Mouse (Mus musculus): ENCODE measurements around the gene Spint4. TPM values are rescaled to one million over a fixed set of nuclear protein-coding genes. Genes with fewer than 3 reads are reported as not detected.

Gene Spint4
- polyA plus RNA-seq, 1 experiment from 2014 or later = not detected

DNA sequence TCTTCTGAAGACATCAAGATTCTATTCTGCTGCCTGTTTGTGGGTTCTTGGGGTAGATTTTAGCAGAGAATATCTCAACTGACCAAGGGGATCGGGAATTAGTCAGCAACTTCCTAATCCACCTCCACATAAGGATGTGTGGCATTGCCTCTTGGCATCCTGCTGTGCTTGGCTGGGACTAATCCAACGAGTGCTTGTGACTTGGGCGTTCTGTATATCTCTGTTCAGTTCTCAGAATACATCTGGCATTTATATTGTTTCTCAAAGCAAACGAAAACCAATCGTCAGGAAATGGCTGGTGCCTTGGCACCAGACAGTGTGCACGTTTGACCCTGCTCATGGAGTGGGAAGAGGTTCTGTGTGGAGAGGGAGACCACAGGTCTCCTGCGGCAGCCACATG lies 41.6 kb downstream of the Spint4 start:
- Histone ChIP-seq H3K27me3 (ENCODE audit: insufficient read depth, poor library complexity, severe bottlenecking) (peaks cover 5% of the 10 kb centered on the region; the same call in 1 of the 2 replicates), H3K4me3 (no peak overlapping the region), H3K4me1 (no peaks in the 10 kb centered on the region), H3K27ac (no peak overlapping the region), H3K9me3 (no peaks in the 10 kb centered on the region), H3K36me3 (no peaks in the 10 kb centered on the region)
- WGBS = 60% methylated on average over 7 of the region's 7 CpGs
- DNase-seq (ENCODE audit: low spot score) = no peak

DNA sequence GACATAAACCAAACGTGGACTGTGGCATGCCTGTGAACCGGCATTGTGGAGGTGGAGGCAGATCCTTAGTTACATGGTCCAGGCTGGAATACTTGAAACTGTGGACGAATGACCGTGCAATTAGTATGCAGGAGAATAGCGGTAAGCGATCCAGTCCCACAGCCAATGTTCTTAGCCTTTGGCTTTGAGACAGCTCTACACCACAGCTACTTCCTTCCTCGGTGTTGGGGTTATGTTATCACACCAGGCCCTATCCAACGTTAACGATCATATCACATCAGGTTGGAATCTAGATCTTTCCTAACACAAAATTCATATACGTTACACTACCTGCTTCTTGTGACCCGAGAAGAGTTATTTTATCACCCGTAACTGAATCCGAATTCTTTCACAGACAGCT lies 46.7 kb downstream of the Spint4 start:
- WGBS = 72% methylated on average over 13 of the region's 13 CpGs

DNA sequence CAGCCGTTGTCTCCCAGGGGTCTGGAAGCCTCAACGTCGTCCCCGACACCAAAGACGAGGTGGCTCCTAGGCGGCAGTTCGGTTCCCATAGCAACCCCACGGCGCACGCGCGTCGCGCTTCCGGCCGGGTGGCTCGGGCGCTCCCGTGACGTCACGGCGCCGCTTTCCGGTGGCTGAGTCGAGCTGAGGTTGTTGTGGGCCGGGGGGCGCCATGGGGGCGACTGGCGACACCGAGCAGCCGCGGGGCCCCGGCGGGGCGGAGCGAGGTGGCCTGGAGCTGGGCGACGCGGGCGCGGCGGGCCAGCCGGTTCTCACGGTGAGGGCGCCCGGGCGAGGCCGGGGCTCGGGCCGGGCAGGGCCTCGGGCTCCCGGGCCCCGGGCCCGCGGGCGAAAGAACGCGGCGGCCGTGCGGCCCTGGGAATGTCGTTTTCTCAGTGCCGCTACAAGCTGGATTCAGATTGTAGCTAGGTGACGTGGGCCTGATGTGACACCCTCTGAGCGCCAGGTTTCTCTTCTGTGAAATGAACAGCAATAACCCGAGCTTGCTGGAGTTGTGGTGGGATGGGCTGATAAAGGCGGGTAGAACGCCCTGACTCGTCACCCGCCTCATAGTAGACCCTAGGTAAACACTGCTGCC lies 47.7 kb downstream of the Spint4 start, which contains the start of the genes Wfdc3 and Dnttip1:
TSS of gene Wfdc3 (minus strand) at position 89 of the 637 bp plus-strand sequence.
TSS of gene Dnttip1 (plus strand) at position 141 of the 637 bp plus-strand sequence.
- H3K36me3 ChIP-seq = peaks cover 35% of the 10 kb centered on the region
- H3K4me1 ChIP-seq = peaks cover 13% of the 10 kb centered on the region
- peak within 1 kb of the TSS; percentile 94 for H3K4me3 ChIP-seq
- WGBS = under 1% methylated on average over 70 of the region's 70 CpGs
- DNase-seq (ENCODE audit: low spot score) = peak; percentile 97
- H3K27ac ChIP-seq = peak within 1 kb of the TSS; percentile 95
- H3K9me3 ChIP-seq = no peaks in the 10 kb centered on the region
- peaks cover 5% of the 10 kb centered on the region; the same call in 1 of the 2 replicates for H3K27me3 ChIP-seq (ENCODE audit: insufficient read depth, poor library complexity, severe bottlenecking)

More for the DNA sequence above, 46.7 kb downstream of the Spint4 start:
- peak overlapping the region; percentile 94 for H3K4me3 ChIP-seq
- H3K9me3 ChIP-seq = no peaks in the 10 kb centered on the region
- peaks cover 13% of the 10 kb centered on the region for H3K4me1 ChIP-seq
- no peak for DNase-seq (ENCODE audit: low spot score)
- no peak overlapping the region for H3K27ac ChIP-seq
- H3K36me3 ChIP-seq = peaks cover 25% of the 10 kb centered on the region
- H3K27me3 ChIP-seq (ENCODE audit: insufficient read depth, poor library complexity, severe bottlenecking) = peaks cover 5% of the 10 kb centered on the region; the same call in 1 of the 2 replicates

DNA sequence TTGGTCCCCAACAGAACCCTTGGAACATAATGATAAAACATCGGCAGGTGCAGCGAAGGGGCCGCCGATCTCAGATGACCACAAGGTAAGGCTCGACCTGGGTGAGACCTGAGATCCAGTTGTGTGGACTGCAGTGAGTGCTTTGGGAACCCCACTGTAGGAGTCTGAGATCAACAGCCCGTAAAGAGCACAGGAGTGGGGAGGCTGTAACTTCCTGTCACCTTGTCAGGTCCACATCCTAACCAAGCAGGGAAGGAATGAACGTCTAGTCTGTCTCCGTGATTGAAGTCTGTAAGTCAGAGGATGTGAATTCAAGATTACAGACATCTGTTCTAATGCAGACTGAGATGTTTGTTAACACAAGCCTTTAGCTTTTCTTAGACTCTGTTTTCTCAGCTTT lies 48.4 kb downstream of the Spint4 start:
- 50% methylated on average over 8 of the region's 8 CpGs for WGBS
- Histone ChIP-seq H3K27me3 (ENCODE audit: insufficient read depth, poor library complexity, severe bottlenecking) (peaks cover 2% of the 10 kb centered on the region; the same call in 1 of the 2 replicates), H3K4me1 (peaks cover 13% of the 10 kb centered on the region), H3K36me3 (peaks cover 42% of the 10 kb centered on the region), H3K9me3 (no peaks in the 10 kb centered on the region), H3K4me3 (peak overlapping the region; percentile 94), H3K27ac (peak overlapping the region; percentile 95)
- no peak for DNase-seq (ENCODE audit: low spot score)

DNA sequence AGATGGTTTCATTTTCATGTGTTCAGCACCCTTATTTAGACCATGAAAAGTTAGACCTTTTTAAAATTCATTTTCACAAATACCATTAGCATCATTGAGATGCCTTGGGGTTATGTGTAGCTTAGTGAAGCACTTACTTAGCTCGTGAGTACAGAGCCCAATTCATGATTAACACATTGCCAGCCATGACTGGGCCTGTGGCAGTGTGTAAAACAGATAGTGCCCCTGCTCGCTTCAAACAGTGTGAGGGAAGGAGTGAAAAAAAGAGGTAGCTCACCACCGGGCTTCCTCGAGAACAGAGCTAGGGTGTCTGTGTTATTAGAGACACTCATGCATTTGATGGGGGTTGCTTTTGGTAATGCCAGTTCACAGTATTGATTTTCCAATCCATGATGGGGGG lies 49.9 kb downstream of the Spint4 start:
- H3K4me1 ChIP-seq = peaks cover 13% of the 10 kb centered on the region
- no peak overlapping the region for H3K4me3 ChIP-seq
- peaks cover 56% of the 10 kb centered on the region for H3K36me3 ChIP-seq
- no peaks in the 10 kb centered on the region for H3K9me3 ChIP-seq
- H3K27me3 ChIP-seq (ENCODE audit: insufficient read depth, poor library complexity, severe bottlenecking) = no peaks in the 10 kb centered on the region
- WGBS = 87% methylated on average over 4 of the region's 4 CpGs
- DNase-seq (ENCODE audit: low spot score) = no peak
- H3K27ac ChIP-seq = no peak overlapping the region

DNA sequence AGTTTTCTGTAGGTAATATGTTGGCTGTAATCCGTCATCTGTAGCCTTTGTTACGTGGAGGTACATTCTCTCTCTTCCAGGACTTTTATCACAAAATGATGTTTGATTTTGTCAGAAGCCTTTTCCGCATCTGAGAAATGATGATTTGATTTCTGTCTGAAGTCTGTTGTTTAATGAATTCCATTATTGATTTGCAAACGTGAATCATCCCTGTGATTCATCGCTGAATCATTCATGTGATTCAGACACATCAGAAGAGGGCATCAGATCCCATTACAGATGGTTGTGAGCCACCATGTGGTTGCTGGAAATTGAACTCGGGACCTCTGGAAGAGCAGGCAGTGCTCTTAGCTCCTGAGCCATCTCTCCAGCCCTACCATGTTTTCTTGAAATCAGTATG lies 50.7 kb downstream of the Spint4 start:
- Histone ChIP-seq H3K4me3 (no peak overlapping the region), H3K9me3 (no peaks in the 10 kb centered on the region), H3K27me3 (ENCODE audit: insufficient read depth, poor library complexity, severe bottlenecking) (no peaks in the 10 kb centered on the region), H3K27ac (no peak overlapping the region), H3K4me1 (peaks cover 18% of the 10 kb centered on the region), H3K36me3 (peaks cover 63% of the 10 kb centered on the region)
- WGBS = 88% methylated on average over 6 of the region's 6 CpGs
- no peak for DNase-seq (ENCODE audit: low spot score)

Other genes with a start within 250 kb of the Spint4 start
- gene Sys1, start 241.5 kb upstream of the Spint4 start, polyA plus RNA-seq (2016; fragmentation: Nextera tagmentation; extraction: Ambion mirVana) = 41.2 and 52.5 TPM in 2 replicates
- 10.3 and 11.7 TPM in 2 replicates for gene Gm20458, start 237.5 kb upstream of the Spint4 start, polyA plus RNA-seq (2016; fragmentation: Nextera tagmentation; extraction: Ambion mirVana)
- gene Trp53tg5, start 224.8 kb upstream of the Spint4 start, polyA plus RNA-seq (2016; fragmentation: Nextera tagmentation; extraction: Ambion mirVana) = not detected in 2 replicates
- gene Dbndd2, start 212.4 kb upstream of the Spint4 start, polyA plus RNA-seq (2016; fragmentation: Nextera tagmentation; extraction: Ambion mirVana) = 7.4 and 16.5 TPM in 2 replicates
- gene Pigt, start 201.0 kb upstream of the Spint4 start, polyA plus RNA-seq (2016; fragmentation: Nextera tagmentation; extraction: Ambion mirVana) = 51.0 and 59.1 TPM in 2 replicates
- 11.1 and 28.0 TPM in 2 replicates for gene Wfdc2, start 136.1 kb upstream of the Spint4 start, polyA plus RNA-seq (2016; fragmentation: Nextera tagmentation; extraction: Ambion mirVana)
- not detected in 2 replicates for gene Spint3, start 125.0 kb upstream of the Spint4 start, polyA plus RNA-seq (2016; fragmentation: Nextera tagmentation; extraction: Ambion mirVana)
- gene Wfdc6a, start 113.1 kb upstream of the Spint4 start, polyA plus RNA-seq (2016; fragmentation: Nextera tagmentation; extraction: Ambion mirVana) = not detected in 2 replicates
- not detected in 2 replicates for gene Eppin, start 104.9 kb upstream of the Spint4 start, polyA plus RNA-seq (2016; fragmentation: Nextera tagmentation; extraction: Ambion mirVana)
- gene Wfdc6b, start 85.0 kb upstream of the Spint4 start, polyA plus RNA-seq (2016; fragmentation: Nextera tagmentation; extraction: Ambion mirVana) = not detected in 2 replicates
- gene Wfdc8, start 84.9 kb upstream of the Spint4 start, polyA plus RNA-seq (2016; fragmentation: Nextera tagmentation; extraction: Ambion mirVana) = not detected in 2 replicates
- not detected in 2 replicates for gene Wfdc16, start 59.7 kb upstream of the Spint4 start, polyA plus RNA-seq (2016; fragmentation: Nextera tagmentation; extraction: Ambion mirVana)
- not detected in 2 replicates for gene Wfdc10, start 42.5 kb upstream of the Spint4 start, polyA plus RNA-seq (2016; fragmentation: Nextera tagmentation; extraction: Ambion mirVana)
- gene Wfdc9, start 41.9 kb upstream of the Spint4 start, polyA plus RNA-seq (2016; fragmentation: Nextera tagmentation; extraction: Ambion mirVana) = not detected in 2 replicates
- not detected in 2 replicates for gene Wfdc11, start 24.4 kb upstream of the Spint4 start, polyA plus RNA-seq (2016; fragmentation: Nextera tagmentation; extraction: Ambion mirVana)
- gene Wfdc13, start 13.4 kb upstream of the Spint4 start, polyA plus RNA-seq (2016; fragmentation: Nextera tagmentation; extraction: Ambion mirVana) = not detected in 2 replicates
- gene Spint5, start 16.8 kb downstream of the Spint4 start, polyA plus RNA-seq (2016; fragmentation: Nextera tagmentation; extraction: Ambion mirVana) = not detected in 2 replicates
- gene Wfdc3, start 47.4 kb downstream of the Spint4 start, polyA plus RNA-seq (2016; fragmentation: Nextera tagmentation; extraction: Ambion mirVana) = 0.43 and 0.49 TPM in 2 replicates
- gene Dnttip1, start 47.5 kb downstream of the Spint4 start, polyA plus RNA-seq (2016; fragmentation: Nextera tagmentation; extraction: Ambion mirVana) = 60.3 and 76.6 TPM in 2 replicates
- gene Ube2c, start 71.4 kb downstream of the Spint4 start, polyA plus RNA-seq (2016; fragmentation: Nextera tagmentation; extraction: Ambion mirVana) = 496 and 550 TPM in 2 replicates
- gene Tnnc2, start 81.5 kb downstream of the Spint4 start, polyA plus RNA-seq (2016; fragmentation: Nextera tagmentation; extraction: Ambion mirVana) = 0.67 TPM in 1 of 2 replicates, not detected in the other
- gene Snx21, start 87.3 kb downstream of the Spint4 start, polyA plus RNA-seq (2016; fragmentation: Nextera tagmentation; extraction: Ambion mirVana) = 19.1 and 29.5 TPM in 2 replicates
- gene Acot8, start 106.4 kb downstream of the Spint4 start, polyA plus RNA-seq (2016; fragmentation: Nextera tagmentation; extraction: Ambion mirVana) = 17.8 and 21.5 TPM in 2 replicates
- gene Zswim3, start 106.6 kb downstream of the Spint4 start, polyA plus RNA-seq (2016; fragmentation: Nextera tagmentation; extraction: Ambion mirVana) = 7.7 and 9.7 TPM in 2 replicates
- 13.7 and 14.3 TPM in 2 replicates for gene Zswim1, start 124.2 kb downstream of the Spint4 start, polyA plus RNA-seq (2016; fragmentation: Nextera tagmentation; extraction: Ambion mirVana)
- gene Spata25, start 130.0 kb downstream of the Spint4 start, polyA plus RNA-seq (2016; fragmentation: Nextera tagmentation; extraction: Ambion mirVana) = 0.38 TPM in 1 of 2 replicates, not detected in the other
- gene Ctsa, start 134.4 kb downstream of the Spint4 start, polyA plus RNA-seq (2016; fragmentation: Nextera tagmentation; extraction: Ambion mirVana) = 138 and 149 TPM in 2 replicates
- gene Neurl2, start 135.0 kb downstream of the Spint4 start, polyA plus RNA-seq (2016; fragmentation: Nextera tagmentation; extraction: Ambion mirVana) = 28.2 and 55.0 TPM in 2 replicates
- 8.1 and 12.6 TPM in 2 replicates for gene Pltp, start 159.2 kb downstream of the Spint4 start, polyA plus RNA-seq (2016; fragmentation: Nextera tagmentation; extraction: Ambion mirVana)
- 57.9 and 61.5 TPM in 2 replicates for gene Pcif1, start 180.8 kb downstream of the Spint4 start, polyA plus RNA-seq (2016; fragmentation: Nextera tagmentation; extraction: Ambion mirVana)
- gene Zfp335, start 213.3 kb downstream of the Spint4 start, polyA plus RNA-seq (2016; fragmentation: Nextera tagmentation; extraction: Ambion mirVana) = 12.6 and 13.5 TPM in 2 replicates
- gene Mmp9, start 242.3 kb downstream of the Spint4 start, polyA plus RNA-seq (2016; fragmentation: Nextera tagmentation; extraction: Ambion mirVana) = 0.53 and 1.1 TPM in 2 replicates